Mouse (Mus musculus) cerebellum, adult 2 months (tissue): ENCODE measurements around the gene Cc2d1a. TPM values are rescaled to one million over a fixed set of nuclear protein-coding genes. Genes with fewer than 3 reads are reported as not detected.

Source experiments
- DNase-seq, 2 experiments: peaks; one replicate each; pipeline ENCODE4 v3.0.0; 2021
- H3K27ac ChIP-seq: fragments of 200-500 bp; 2 replicates; pipeline ENCODE4 v1.5.1; 2012; ENCODE audit warnings: low read length, control low read depth, inconsistent platforms; ENCODE audit not compliant: insufficient read depth
- H3K27me3 ChIP-seq: fragments of 200-500 bp; 2 replicates; pipeline ENCODE4 v1.6.1; 2012; ENCODE audit warnings: inconsistent platforms, mild to moderate bottlenecking, low read length, moderate library complexity; ENCODE audit not compliant: control insufficient read depth, insufficient read depth
- H3K4me1 ChIP-seq: fragments of 200-500 bp; 2 replicates; pipeline ENCODE4 v1.6.1; 2011; ENCODE audit warnings: low read length; ENCODE audit not compliant: control insufficient read depth, insufficient read depth
- H3K4me3 ChIP-seq: fragments of 200-500 bp; replicated peaks from 2 replicates; pipeline ENCODE3; 2011; ENCODE audit warnings: mild to moderate bottlenecking, low read depth, low read length, control low read depth; ENCODE audit not compliant: insufficient read depth
- CTCF ChIP-seq: fragments of 200-500 bp; IDR thresholded peaks from 2 replicates; pipeline ENCODE4 v1.5.1; 2011; ENCODE audit warnings: low read depth, mild to moderate bottlenecking, control low read depth, low read length, moderate library complexity, borderline replicate concordance; ENCODE audit not compliant: insufficient read depth
- POLR2A ChIP-seq: fragments of 200-500 bp; IDR thresholded peaks from 2 replicates; pipeline ENCODE4 v1.6.1; 2011; ENCODE audit warnings: low read length, control low read depth, borderline replicate concordance; ENCODE audit not compliant: insufficient read depth
- WGBS: fragments of 180-500 bp; shearing (Covaris S2); methylation state at CpG from one replicate; pipeline ENCODE4 v1.1.7; 2018; 5-methylcytosine and 5-hydroxymethylcytosine counted together
- polyA plus RNA-seq: library from polyadenylated mRNA; depleted of rRNA; stranded (reverse); fragments of >200 nt; gene quantifications from 2 replicates; pipeline ENCODE4 v1.2.3, GENCODE M21; 2012

The Cc2d1a gene
- polyA plus RNA-seq, 1 experiment = 40.4 TPM

GRCm38 (mm10) chr8:84190191-84190867, 42.6 kb upstream of the Cc2d1a start:
- H3K4me3 ChIP-seq = no peak overlapping the region
- no peaks in the 10 kb centered on the region for H3K27me3 ChIP-seq
- 97% methylated on average over 7 of the region's 7 CpGs for WGBS
- H3K4me1 ChIP-seq = no peaks in the 10 kb centered on the region
- no peak for TF ChIP-seq POLR2A
- H3K27ac ChIP-seq = no peak overlapping the region
- no peak for DNase-seq

- H3K4me1 ChIP-seq = no peaks in the 10 kb centered on the region
- no peak for DNase-seq
- WGBS = 67% methylated on average over 4 of the region's 4 CpGs
- no peak for TF ChIP-seq CTCF
- TF ChIP-seq POLR2A = no peak
- H3K27ac ChIP-seq = no peak overlapping the region
- no peaks in the 10 kb centered on the region for H3K27me3 ChIP-seq
- no peak overlapping the region for H3K4me3 ChIP-seq
Observed at GRCm38 (mm10) chr8:84189603-84190002, 41.9 kb upstream of the Cc2d1a start.

GRCm38 (mm10) chr8:84188671-84189070, 40.9 kb upstream of the Cc2d1a start:
- WGBS = 93% methylated on average over 10 of the region's 10 CpGs
- no peaks in the 10 kb centered on the region for H3K27me3 ChIP-seq
- no peak for TF ChIP-seq POLR2A
- no peak for TF ChIP-seq CTCF
- no peak overlapping the region for H3K27ac ChIP-seq
- no peaks in the 10 kb centered on the region for H3K4me1 ChIP-seq
- H3K4me3 ChIP-seq = no peak overlapping the region
- DNase-seq = no peak

- peak; percentile 75 for TF ChIP-seq CTCF
- TF ChIP-seq POLR2A = no peak
- no peaks in the 10 kb centered on the region for H3K27me3 ChIP-seq
- H3K4me1 ChIP-seq = peaks cover 6% of the 10 kb centered on the region
- peak; percentile 67 to 74 for DNase-seq
- 5% methylated on average over 21 of the region's 21 CpGs for whole genome bisulfite sequencing
- H3K27ac ChIP-seq = no peak overlapping the region
- peak overlapping the region; percentile 43 for H3K4me3 ChIP-seq
Observed at GRCm38 (mm10) chr8:84187065-84187755, 39.5 kb upstream of the Cc2d1a start.

- Histone ChIP-seq H3K27me3 (no peaks in the 10 kb centered on the region), H3K4me3 (peak overlapping the region; percentile 43), H3K27ac (no peak overlapping the region), H3K4me1 (peaks cover 6% of the 10 kb centered on the region)
- peak; percentile 83 to 84 for DNase-seq
- WGBS = under 1% methylated on average over 12 of the region's 12 CpGs
- TF ChIP-seq CTCF (peak; percentile 92), POLR2A (no peak)
Observed at GRCm38 (mm10) chr8:84186547-84186946, 38.8 kb upstream of the Cc2d1a start.

- Histone ChIP-seq H3K27ac (peak within 1 kb of the TSS; percentile 37; the same call in 1 of the 2 replicates), H3K4me1 (peaks cover 13% of the 10 kb centered on the region), H3K27me3 (no peaks in the 10 kb centered on the region), H3K4me3 (peak within 1 kb of the TSS; percentile 88)
- WGBS = 97% methylated on average over 7 of the region's 7 CpGs
- no peak for TF ChIP-seq CTCF
- no peak for TF ChIP-seq POLR2A
- DNase-seq = no peak
Observed at GRCm38 (mm10) chr8:84185117-84185516, 37.4 kb upstream of the Cc2d1a start, which contains the start of gene Nanos3. TSS of gene Nanos3 (minus strand) at chr8:84185217.

GRCm38 (mm10) chr8:84184085-84185043, 36.6 kb upstream of the Cc2d1a start:
- no peak for TF ChIP-seq CTCF
- TF ChIP-seq POLR2A = no peak
- 20% methylated on average over 21 of the region's 21 CpGs for WGBS

More at GRCm38 (mm10) chr8:84184085-84185043, 36.6 kb upstream of the Cc2d1a start:
- H3K27ac ChIP-seq = peak overlapping the region; percentile 37; the same call in 1 of the 2 replicates
- H3K4me1 ChIP-seq = peaks cover 15% of the 10 kb centered on the region
- no peaks in the 10 kb centered on the region for H3K27me3 ChIP-seq
- DNase-seq = no peak
- peak overlapping the region; percentile 88 for H3K4me3 ChIP-seq
